Mouse (Mus musculus) telencephalon, adult 2 months (tissue): Measurements from ENCODE around the gene Lsm4.

Experiments
- DNase-seq: peaks from one replicate; pipeline ENCODE4 v3.0.0-alpha.2; 2011; ENCODE audit warnings: low read depth, low spot score

The Lsm4 gene

GRCm38 (mm10) chr8:70649324-70649723 lies 23.7 kb upstream of the Lsm4 start:
- DNase-seq: peak; percentile 19

GRCm38 (mm10) chr8:70650351-70650750 lies 22.7 kb upstream of the Lsm4 start:
- DNase-seq: no peak

- DNase-seq: no peak
Measured at GRCm38 (mm10) chr8:70653226-70653625, 19.8 kb upstream of the Lsm4 start.

DNA sequence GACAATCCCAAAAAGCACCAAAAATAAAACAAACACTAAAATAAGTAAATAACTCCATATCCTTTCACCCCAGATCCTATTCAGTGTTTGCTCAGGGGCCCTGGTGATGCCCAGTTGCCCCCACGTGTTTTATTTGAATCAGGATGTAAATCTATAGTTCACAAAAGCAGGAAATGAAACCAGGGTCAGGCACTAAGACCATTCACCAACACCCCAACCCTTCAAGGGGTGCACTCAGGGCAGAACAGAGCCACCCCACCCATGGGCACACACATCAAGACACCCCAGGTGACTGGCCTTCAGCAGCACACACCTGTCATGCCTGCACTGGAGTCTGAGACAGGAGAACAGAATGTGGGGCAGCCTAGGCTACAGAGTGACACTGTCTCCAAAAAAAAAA lies 18.9 kb upstream of the Lsm4 start:
- no peak for DNase-seq

- DNase-seq: no peak
Measured at GRCm38 (mm10) chr8:70655469-70655868, 17.6 kb upstream of the Lsm4 start.

GRCm38 (mm10) chr8:70656193-70656790 lies 16.8 kb upstream of the Lsm4 start:
- DNase-seq: no peak

GRCm38 (mm10) chr8:70657214-70657613 lies 15.8 kb upstream of the Lsm4 start:
- no peak for DNase-seq

DNA sequence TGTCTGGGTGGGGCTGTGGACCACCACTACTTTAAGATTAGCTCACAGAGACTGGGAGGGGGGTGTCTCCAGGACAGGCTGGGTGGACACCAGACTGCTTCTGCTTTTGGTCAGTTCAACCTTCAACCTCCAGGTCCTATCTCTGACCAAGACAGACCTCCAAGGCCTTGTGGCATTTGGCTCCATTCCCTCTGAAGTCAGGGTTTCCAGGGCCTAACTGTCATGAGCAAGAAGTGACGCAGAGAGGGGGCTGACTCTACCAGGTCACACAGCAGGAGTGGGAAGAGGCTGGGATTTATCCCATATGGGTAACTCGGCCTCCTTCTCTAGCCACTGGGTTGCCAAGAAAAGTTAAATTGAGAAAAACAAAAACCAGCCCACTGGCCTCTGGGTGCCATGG lies 15.3 kb upstream of the Lsm4 start:
- no peak for DNase-seq

DNA sequence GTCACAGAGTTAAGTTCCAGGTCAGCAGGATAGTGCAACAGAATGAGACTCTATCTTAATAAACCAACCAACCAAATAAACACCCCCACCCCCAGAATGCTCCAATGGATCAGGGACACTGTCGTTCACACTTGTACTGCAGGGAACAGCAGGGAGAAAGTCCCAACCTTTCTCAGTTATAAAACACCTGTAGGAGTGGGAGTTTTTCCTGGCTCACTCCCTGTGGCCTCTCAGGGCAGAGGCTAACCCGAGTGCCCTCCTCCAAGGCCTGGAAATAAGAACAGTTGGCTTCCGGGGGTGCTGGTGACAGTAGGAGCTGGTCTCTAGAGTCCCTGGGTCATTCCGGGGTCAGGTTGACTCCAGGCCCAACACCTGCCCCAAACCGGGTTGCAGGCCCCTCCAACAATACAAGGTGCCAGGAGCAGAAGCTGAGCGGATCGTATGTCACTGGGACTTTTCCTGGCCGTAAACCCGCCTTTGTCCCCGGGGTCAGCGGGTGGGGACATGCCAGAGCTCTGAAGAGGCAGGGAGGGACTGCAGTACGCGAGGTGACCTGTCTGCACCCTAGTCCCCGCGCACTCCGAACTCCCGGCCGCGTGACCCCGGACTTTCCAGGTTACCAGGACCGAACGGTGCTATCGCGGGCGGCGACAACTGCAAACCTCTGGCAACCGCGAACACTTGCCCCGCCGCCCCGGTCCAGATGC lies 14.0 kb upstream of the Lsm4 start:
- no peak for DNase-seq

DNA sequence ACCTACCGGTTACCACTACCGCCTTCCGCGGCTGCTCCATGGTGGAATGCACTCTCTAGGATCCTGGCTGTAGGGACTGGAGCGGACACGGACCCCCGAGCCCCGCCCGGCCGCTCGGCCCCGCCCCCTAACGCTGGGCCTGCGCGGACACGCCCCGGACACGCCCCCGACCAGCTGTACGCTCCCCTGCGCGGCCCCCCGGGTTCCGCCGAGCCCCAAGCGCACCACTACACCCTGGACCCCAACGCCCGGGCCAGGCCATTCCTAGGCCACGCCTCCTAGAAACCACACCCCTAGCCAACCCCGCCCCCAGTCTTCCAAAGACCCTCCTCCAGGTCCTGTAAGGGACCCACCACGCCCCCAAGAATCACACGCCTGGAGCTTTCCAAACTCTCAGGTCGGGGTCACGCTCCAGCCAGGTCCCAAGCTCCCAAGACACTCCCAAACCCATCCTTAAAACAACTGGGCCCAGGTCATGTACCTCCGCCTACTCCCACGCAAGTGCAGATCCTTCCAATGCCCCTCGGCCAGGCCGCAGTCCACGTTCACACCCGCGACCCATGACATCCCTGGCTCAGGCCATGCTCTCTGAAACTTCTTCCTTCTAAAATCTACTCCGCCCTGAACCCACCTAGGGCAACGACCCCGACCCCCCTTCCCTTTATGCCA lies 13.3 kb upstream of the Lsm4 start:
- DNase-seq: peak; percentile 33

- DNase-seq: no peak
Measured at GRCm38 (mm10) chr8:70660273-70660725, 12.7 kb upstream of the Lsm4 start, which contains the start of gene Pgpep1. Pgpep1 (minus strand) TSS chr8:70660388.

DNA sequence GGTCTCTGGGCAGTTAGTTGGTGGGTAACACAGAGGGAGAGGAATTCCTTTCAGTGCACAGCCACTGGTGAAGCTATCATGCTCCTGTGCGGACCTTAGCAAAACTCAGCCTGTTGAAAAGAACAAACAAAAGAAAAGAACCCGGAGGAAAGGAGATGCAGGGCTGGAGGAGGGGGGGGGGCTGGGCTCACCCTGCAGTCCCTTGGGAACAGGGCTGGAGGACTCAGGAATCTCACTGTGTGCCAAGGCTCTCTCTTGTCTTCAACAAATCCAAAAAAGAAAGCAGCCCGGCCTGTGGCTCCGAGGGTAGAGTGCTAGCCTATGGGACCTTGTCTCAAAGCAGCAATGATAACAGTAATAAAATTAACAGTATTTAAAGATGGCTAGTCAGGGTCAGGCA lies 9.4 kb upstream of the Lsm4 start:
- no peak for DNase-seq

DNA sequence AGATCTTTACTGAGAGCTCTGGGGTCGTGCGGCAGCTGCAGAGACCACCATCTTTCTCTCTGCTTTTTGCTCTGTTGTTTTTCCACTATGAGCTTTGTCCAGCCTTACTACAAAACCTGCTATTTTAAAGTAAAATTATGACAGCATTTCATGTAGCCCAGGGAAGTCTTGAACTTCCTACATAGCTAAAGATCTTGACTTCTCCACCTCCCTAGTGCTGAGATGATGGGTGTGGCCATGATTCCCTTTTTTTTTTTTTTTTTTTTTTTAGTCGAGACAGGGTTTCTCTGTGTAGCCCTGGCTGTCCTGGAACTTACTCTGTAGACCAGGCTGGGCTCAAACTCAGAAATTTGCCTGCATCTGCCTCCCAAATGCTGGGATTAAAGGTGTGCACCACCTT lies 8.4 kb upstream of the Lsm4 start:
- DNase-seq: no peak

GRCm38 (mm10) chr8:70665599-70665998 lies 7.4 kb upstream of the Lsm4 start:
- no peak for DNase-seq

DNA sequence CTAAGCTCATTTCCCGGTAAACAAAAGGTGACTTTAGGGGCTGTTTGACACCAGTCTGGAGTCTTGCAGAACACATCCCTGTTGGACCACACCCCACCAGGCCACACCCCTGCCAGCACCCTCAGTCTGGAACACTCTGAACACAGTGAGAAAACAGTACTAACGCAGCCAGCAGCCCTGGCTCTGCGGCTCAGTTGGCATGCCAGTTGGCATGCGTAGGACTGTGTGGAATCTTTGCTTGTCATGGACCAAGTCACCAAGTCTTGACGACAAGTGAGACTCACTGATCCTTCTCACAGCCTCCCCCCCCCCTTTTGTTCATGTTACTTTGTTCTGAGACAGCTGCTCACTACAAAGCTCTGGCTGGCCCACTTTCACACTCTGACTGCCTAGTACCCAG lies 6.0 kb upstream of the Lsm4 start:
- DNase-seq: peak; percentile 58

DNA sequence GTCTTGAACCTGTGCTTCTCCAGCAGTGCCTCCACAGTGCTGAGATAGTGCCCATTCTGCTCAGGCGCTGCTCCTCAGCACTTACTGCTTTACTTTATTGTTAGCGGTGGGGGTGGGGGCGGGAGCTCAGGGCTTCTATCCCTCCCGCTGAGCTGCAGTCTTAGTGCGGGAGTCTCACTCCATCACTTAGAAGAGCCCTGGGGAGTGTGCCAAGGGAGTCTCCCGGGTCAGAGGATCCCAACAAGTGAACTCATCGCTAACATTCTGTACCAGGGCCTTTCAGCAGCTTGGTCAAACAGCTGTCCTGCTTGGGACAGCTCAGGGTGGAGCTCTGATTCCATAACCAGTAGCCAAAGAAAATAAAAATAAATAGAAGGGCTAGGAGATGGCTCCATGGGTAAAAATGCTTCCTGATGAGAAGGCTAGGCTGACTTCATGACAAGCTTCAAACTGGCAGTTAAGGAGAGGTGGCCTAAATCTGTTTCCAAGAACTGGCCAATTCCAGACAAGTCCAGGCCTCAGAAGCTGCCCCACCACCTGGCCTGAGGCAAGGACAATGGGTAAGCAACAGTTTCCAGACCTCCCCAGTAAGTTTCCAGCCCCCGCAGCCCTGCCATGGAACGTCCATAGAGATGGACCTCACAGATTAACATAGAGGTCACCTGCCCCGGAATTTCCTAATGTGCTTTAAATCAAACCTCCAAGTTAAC lies 1.3 kb upstream of the Lsm4 start:
- DNase-seq: no peak

- DNase-seq: no peak
Measured at GRCm38 (mm10) chr8:70672325-70673078, 546 bp upstream of the Lsm4 start.

DNA sequence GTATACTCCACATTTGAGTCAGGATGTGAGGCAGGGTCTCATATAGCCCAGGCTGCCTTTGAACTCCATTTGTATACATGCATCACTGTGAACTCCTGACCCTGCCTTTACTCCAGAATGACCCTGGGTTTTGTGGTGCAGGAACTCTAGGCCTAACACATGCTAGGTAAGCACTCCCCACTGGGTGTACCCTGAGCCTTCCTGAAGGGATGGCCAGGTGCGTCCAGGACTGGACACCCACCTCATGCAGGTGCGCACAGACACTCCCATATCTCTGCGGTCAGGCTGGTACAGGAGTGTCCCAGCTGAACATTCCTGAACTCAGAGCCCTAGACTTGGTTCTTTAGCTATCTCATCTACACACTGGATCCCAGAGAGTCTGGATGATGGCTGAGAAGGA lies 1.1 kb downstream of the Lsm4 start:
- DNase-seq: no peak

DNA sequence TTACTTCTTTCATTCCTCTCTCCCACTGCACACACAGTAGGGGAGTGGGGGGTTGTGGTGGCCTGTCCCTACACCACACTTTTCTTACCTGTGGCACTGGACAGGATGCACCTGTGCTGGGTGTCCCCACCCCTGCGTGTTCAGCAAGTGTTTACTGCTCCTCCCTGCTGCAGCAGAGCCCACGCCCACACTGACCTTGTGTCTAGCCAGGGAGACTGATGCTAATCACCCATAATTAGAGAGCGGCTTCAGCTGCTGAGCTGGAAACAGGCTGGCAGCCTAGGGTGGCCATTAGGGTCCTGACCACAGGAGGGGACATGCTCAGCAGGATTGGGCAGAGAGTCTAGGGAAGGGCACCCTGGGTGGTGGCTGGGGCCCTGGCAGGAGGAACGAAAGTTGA lies 1.7 kb downstream of the Lsm4 start:
- DNase-seq: no peak

- no peak for DNase-seq
Measured at GRCm38 (mm10) chr8:70675336-70675735, 2.3 kb downstream of the Lsm4 start.

DNA sequence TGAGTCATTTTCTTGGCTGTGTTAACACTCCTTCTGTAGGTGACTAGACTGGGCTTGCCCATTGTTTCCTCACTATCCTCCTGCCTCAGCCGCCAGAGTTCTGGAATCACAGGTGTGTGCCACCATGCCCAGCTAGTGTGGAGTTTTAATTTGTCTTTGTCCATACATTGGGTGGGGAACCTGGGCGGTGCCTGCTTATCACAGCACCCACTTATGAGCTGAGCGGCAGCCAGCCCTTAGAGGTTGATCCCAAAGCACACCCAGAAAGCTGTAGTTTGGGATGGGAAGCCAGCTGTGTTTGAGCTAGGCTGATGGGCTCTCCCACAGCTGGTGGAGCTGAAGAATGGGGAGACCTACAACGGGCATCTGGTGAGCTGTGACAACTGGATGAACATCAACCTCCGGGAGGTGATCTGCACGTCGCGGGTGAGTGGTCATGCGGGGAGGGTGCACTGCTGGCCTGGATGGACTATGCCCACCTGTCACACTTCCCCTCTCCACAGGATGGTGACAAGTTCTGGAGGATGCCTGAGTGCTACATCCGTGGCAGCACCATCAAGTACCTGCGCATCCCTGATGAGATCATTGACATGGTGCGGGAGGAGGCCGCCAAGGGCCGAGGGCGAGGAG lies 4.5 kb downstream of the Lsm4 start:
- no peak for DNase-seq
